Mouse (Mus musculus) forebrain, embryonic 14.5 days (tissue): Measurements from ENCODE around the gene Matn1. TPM values are rescaled to one million over a fixed set of nuclear protein-coding genes. Genes with fewer than 3 reads are reported as not detected.
A peak's percentile ranks its signal among the peaks of the same experiment; 100 is the strongest.

ENCODE experiments used
- ATAC-seq: fragments of 200-750 bp; cut with Nextera tagmentation; 2 replicates; pipeline ENCODE4 v1.8.0; 2017; ENCODE audit warnings: mild to moderate bottlenecking, moderate library complexity
- DNase-seq: peaks from one replicate; pipeline ENCODE4 v3.0.0-alpha.2; 2015; ENCODE audit warnings: low spot score
- H3K27ac ChIP-seq: fragments of 300-500 bp; sonication (generic); 2 replicates; pipeline ENCODE4 v1.5.1; 2014; ENCODE audit warnings: low read depth, mild to moderate bottlenecking, control low read depth, low read length, moderate library complexity
- H3K27me3 ChIP-seq: fragments of 300-500 bp; sonication (generic); replicated peaks from 2 replicates; pipeline ENCODE4 v1.6.1; 2014; ENCODE audit warnings: low read length, control low read depth, mixed read lengths; ENCODE audit not compliant: control insufficient read depth, insufficient read depth
- H3K36me3 ChIP-seq: fragments of 300-500 bp; sonication (generic); 2 replicates; pipeline ENCODE4 v1.6.1; 2014; ENCODE audit warnings: low read length, control low read depth; ENCODE audit not compliant: control insufficient read depth, insufficient read depth
- H3K4me1 ChIP-seq: fragments of 300-500 bp; sonication (generic); 2 replicates; pipeline ENCODE4 v1.6.1; 2014; ENCODE audit warnings: antibody characterized with exemption, low read length, control low read depth; ENCODE audit not compliant: control insufficient read depth, insufficient read depth
- H3K4me2 ChIP-seq: fragments of 300-500 bp; sonication (generic); 2 replicates; pipeline ENCODE4 v1.6.1; 2014; ENCODE audit warnings: mild to moderate bottlenecking, control low read depth, low read length
- H3K4me3 ChIP-seq: fragments of 300-500 bp; sonication (generic); 2 replicates; pipeline ENCODE4 v1.5.1; 2014; ENCODE audit warnings: low read depth, low read length, control low read depth
- H3K9ac ChIP-seq: fragments of 300-500 bp; sonication (generic); 2 replicates; pipeline ENCODE4 v1.6.1; 2014; ENCODE audit warnings: mild to moderate bottlenecking, low read length, control low read depth, moderate library complexity
- H3K9me3 ChIP-seq: fragments of 300-500 bp; sonication (generic); replicated peaks from 2 replicates; pipeline ENCODE4 v1.6.1; 2016; ENCODE audit warnings: low read length, control low read depth, mixed read lengths; ENCODE audit not compliant: control insufficient read depth
- whole genome bisulfite sequencing: fragments of 180-500 bp; shearing (Covaris S2); extraction: QIAGEN DNeasy Blood & Tissue Kit; methylation state at CpG from one replicate; pipeline ENCODE4 v1.1.7; 2014; 5-methylcytosine and 5-hydroxymethylcytosine counted together
- polyA plus RNA-seq: library from polyadenylated mRNA; unstranded; fragments of >200 nt; fragmentation: Nextera tagmentation; extraction: Ambion mirVana; gene quantifications from 2 replicates; pipeline ENCODE4 v1.2.1, GENCODE M21; 2014

The Matn1 gene
- polyA plus RNA-seq, 1 experiment from 2014 or later, result 0.09 TPM

- ATAC-seq, result no peak
Observed at GRCm38 (mm10) chr4:130921986-130922385, 22.2 kb upstream of the Matn1 start.

GRCm38 (mm10) chr4:130926274-130926673, 17.9 kb upstream of the Matn1 start:
- no peak overlapping the region for H3K4me3 ChIP-seq
- H3K27ac ChIP-seq, result no peak overlapping the region
- no peaks in the 10 kb centered on the region for H3K27me3 ChIP-seq
- H3K9me3 ChIP-seq, result no peaks in the 10 kb centered on the region
- WGBS, result 55% methylated on average over 6 of the region's 6 CpGs
- no peaks in the 10 kb centered on the region for H3K4me1 ChIP-seq
- no peak for ATAC-seq
- DNase-seq, result no peak
- no peaks in the 10 kb centered on the region for H3K36me3 ChIP-seq
- no peak overlapping the region for H3K9ac ChIP-seq
- H3K4me2 ChIP-seq, result no peak overlapping the region

More at GRCm38 (mm10) chr4:130921986-130922385, 22.2 kb upstream of the Matn1 start:
- Histone ChIP-seq H3K9me3 (no peaks in the 10 kb centered on the region), H3K36me3 (no peaks in the 10 kb centered on the region), H3K4me3 (no peak overlapping the region), H3K9ac (no peak overlapping the region), H3K4me1 (no peaks in the 10 kb centered on the region), H3K27ac (no peak overlapping the region), H3K27me3 (no peaks in the 10 kb centered on the region), H3K4me2 (no peak overlapping the region)
- DNase-seq, result no peak
- 83% methylated on average over 10 of the region's 10 CpGs for WGBS

GRCm38 (mm10) chr4:130927821-130928220, 16.4 kb upstream of the Matn1 start:
- no peak overlapping the region for H3K4me2 ChIP-seq
- H3K27ac ChIP-seq, result no peak overlapping the region
- H3K9ac ChIP-seq, result no peak overlapping the region
- no peaks in the 10 kb centered on the region for H3K9me3 ChIP-seq
- H3K4me1 ChIP-seq, result no peaks in the 10 kb centered on the region
- 85% methylated on average over 12 of the region's 12 CpGs for WGBS
- H3K27me3 ChIP-seq, result no peaks in the 10 kb centered on the region
- DNase-seq, result no peak
- no peak overlapping the region for H3K4me3 ChIP-seq
- no peaks in the 10 kb centered on the region for H3K36me3 ChIP-seq
- no peak for ATAC-seq

- Histone ChIP-seq H3K4me1 (no peaks in the 10 kb centered on the region), H3K36me3 (no peaks in the 10 kb centered on the region), H3K4me2 (no peak overlapping the region), H3K4me3 (no peak overlapping the region), H3K9ac (no peak overlapping the region), H3K27ac (no peak overlapping the region), H3K27me3 (no peaks in the 10 kb centered on the region), H3K9me3 (no peaks in the 10 kb centered on the region)
- DNase-seq (no peak), ATAC-seq (no peak)
- 47% methylated on average over 14 of the region's 14 CpGs for WGBS
Observed at GRCm38 (mm10) chr4:130942644-130943043, 1.5 kb upstream of the Matn1 start.

GRCm38 (mm10) chr4:130944779-130945178, 594 bp downstream of the Matn1 start:
- WGBS, result 87% methylated on average over 7 of the region's 7 CpGs
- ATAC-seq, result no peak
- H3K36me3 ChIP-seq, result no peaks in the 10 kb centered on the region

GRCm38 (mm10) chr4:130947094-130947647, 3.0 kb downstream of the Matn1 start:
- H3K27me3 ChIP-seq, result no peaks in the 10 kb centered on the region
- no peak overlapping the region for H3K27ac ChIP-seq
- H3K4me1 ChIP-seq, result no peaks in the 10 kb centered on the region
- WGBS, result 22% methylated on average over 13 of the region's 13 CpGs
- ATAC-seq (no peak), DNase-seq (peak; percentile 79)
- no peak overlapping the region for H3K4me2 ChIP-seq
- H3K9ac ChIP-seq, result no peak overlapping the region; the same call in 1 of the 2 replicates
- H3K9me3 ChIP-seq, result no peaks in the 10 kb centered on the region
- H3K36me3 ChIP-seq, result no peaks in the 10 kb centered on the region
- no peak overlapping the region for H3K4me3 ChIP-seq

More at GRCm38 (mm10) chr4:130944779-130945178, 594 bp downstream of the Matn1 start:
- Histone ChIP-seq H3K4me1 (no peaks in the 10 kb centered on the region), H3K4me3 (no peak overlapping the region), H3K27ac (no peak overlapping the region), H3K27me3 (no peaks in the 10 kb centered on the region), H3K9me3 (no peaks in the 10 kb centered on the region), H3K9ac (no peak overlapping the region), H3K4me2 (no peak overlapping the region)
- no peak for DNase-seq

- H3K27ac ChIP-seq, result no peak overlapping the region
- WGBS, result 86% methylated on average over 35 of the region's 35 CpGs
- H3K36me3 ChIP-seq, result no peaks in the 10 kb centered on the region
- H3K9me3 ChIP-seq, result no peaks in the 10 kb centered on the region
- H3K4me2 ChIP-seq, result no peak overlapping the region
- H3K4me1 ChIP-seq, result no peaks in the 10 kb centered on the region
- no peaks in the 10 kb centered on the region for H3K27me3 ChIP-seq
- H3K9ac ChIP-seq, result no peak overlapping the region
- H3K4me3 ChIP-seq, result no peak overlapping the region
- DNase-seq (no peak), ATAC-seq (no peak)
Observed at GRCm38 (mm10) chr4:130949821-130950384, 5.7 kb downstream of the Matn1 start.

GRCm38 (mm10) chr4:130952531-130952930, 8.3 kb downstream of the Matn1 start:
- Histone ChIP-seq H3K9me3 (no peaks in the 10 kb centered on the region), H3K27me3 (no peaks in the 10 kb centered on the region), H3K9ac (no peak overlapping the region), H3K4me1 (no peaks in the 10 kb centered on the region), H3K27ac (no peak overlapping the region), H3K4me3 (no peak overlapping the region), H3K36me3 (no peaks in the 10 kb centered on the region), H3K4me2 (no peak overlapping the region)
- ATAC-seq (no peak), DNase-seq (no peak)
- WGBS, result 46% methylated on average over 17 of the region's 17 CpGs

GRCm38 (mm10) chr4:130957156-130957555, 13.0 kb downstream of the Matn1 start:
- Histone ChIP-seq H3K9ac (no peak overlapping the region), H3K27me3 (no peaks in the 10 kb centered on the region), H3K4me3 (no peak overlapping the region), H3K4me1 (0 out of 2 replicates have a peak, but pooled peaks cover 2% of the 10 kb centered on the region), H3K9me3 (no peaks in the 10 kb centered on the region), H3K36me3 (no peaks in the 10 kb centered on the region), H3K4me2 (no peak overlapping the region), H3K27ac (no peak overlapping the region)
- 54% methylated on average over 10 of the region's 10 CpGs for WGBS
- DNase-seq, result no peak
- no peak for ATAC-seq
